Mouse (Mus musculus) kidney, postnatal 36 days (tissue): ENCODE data around the gene Ssbp1.

ENCODE experiments used
- DNase-seq, 2 experiments: peaks; one replicate each; pipeline ENCODE4 v3.0.0; 2021 to 2022; ENCODE audit warnings: mixed read lengths in 2 of 2

Gene Ssbp1

GRCm38 (mm10) chr6:40470916-40471719 lies at the start of gene Ssbp1:
TSS of gene Ssbp1 (plus strand) at chr6:40471352.
- DNase-seq = peak; percentile 96

- no peak for DNase-seq
These were observed 48.1 kb upstream of the Ssbp1 start for GRCm38 (mm10) chr6:40423013-40423412.

GRCm38 (mm10) chr6:40423774-40424173 lies 47.4 kb upstream of the Ssbp1 start:
- peak; percentile 52 to 76 for DNase-seq

- no peak for DNase-seq
These were observed 43.7 kb upstream of the Ssbp1 start for GRCm38 (mm10) chr6:40427441-40427840.

GRCm38 (mm10) chr6:40428696-40429095 lies 42.5 kb upstream of the Ssbp1 start:
- no peak for DNase-seq

- peak in 1 of 2 experiments; percentile 5 for DNase-seq
These were observed 41.6 kb upstream of the Ssbp1 start for GRCm38 (mm10) chr6:40429521-40429931.

- DNase-seq = no peak
These were observed 40.9 kb upstream of the Ssbp1 start for GRCm38 (mm10) chr6:40430251-40430650.

- DNase-seq = no peak
These were observed 40.3 kb upstream of the Ssbp1 start for GRCm38 (mm10) chr6:40430878-40431277.

- peak in 1 of 2 experiments; percentile 40 for DNase-seq
These were observed 39.8 kb upstream of the Ssbp1 start for GRCm38 (mm10) chr6:40431356-40431755.

GRCm38 (mm10) chr6:40431812-40432211 lies 39.3 kb upstream of the Ssbp1 start:
- DNase-seq = no peak

GRCm38 (mm10) chr6:40432346-40433275 lies 38.5 kb upstream of the Ssbp1 start:
- DNase-seq = no peak

GRCm38 (mm10) chr6:40434697-40435096 lies 36.5 kb upstream of the Ssbp1 start:
- no peak for DNase-seq

GRCm38 (mm10) chr6:40435151-40436046 lies 35.8 kb upstream of the Ssbp1 start:
- DNase-seq = peak; percentile 13 to 52

- DNase-seq = peak; percentile 82 to 94
These were observed 35.1 kb upstream of the Ssbp1 start, which contains the start of gene E330009J07Rik for GRCm38 (mm10) chr6:40436047-40436483. TSS of gene E330009J07Rik (minus strand) at chr6:40436135.

GRCm38 (mm10) chr6:40438936-40439335 lies 32.2 kb upstream of the Ssbp1 start, which contains the start of gene Wee2:
TSS of gene Wee2 (plus strand) at chr6:40439088.
- DNase-seq = no peak

- DNase-seq = no peak
These were observed 31.4 kb upstream of the Ssbp1 start for GRCm38 (mm10) chr6:40439731-40440130.

- DNase-seq = no peak
These were observed 29.9 kb upstream of the Ssbp1 start for GRCm38 (mm10) chr6:40441276-40441675.

GRCm38 (mm10) chr6:40441755-40442154 lies 29.4 kb upstream of the Ssbp1 start:
- DNase-seq = no peak

- no peak for DNase-seq
These were observed 27.7 kb upstream of the Ssbp1 start for GRCm38 (mm10) chr6:40443281-40443928.

GRCm38 (mm10) chr6:40448626-40449025 lies 22.5 kb upstream of the Ssbp1 start:
- DNase-seq = no peak

- DNase-seq = peak in 1 of 2 experiments; percentile 10
These were observed 16.6 kb upstream of the Ssbp1 start for GRCm38 (mm10) chr6:40454436-40455041.
